Mouse (Mus musculus): ENCODE measurements around the gene Dhx15. TPM values are rescaled to one million over a fixed set of nuclear protein-coding genes. Genes with fewer than 3 reads are reported as not detected.

Gene Dhx15
- polyA plus RNA-seq, 1 experiment from 2014 or later = 189 TPM

DNA sequence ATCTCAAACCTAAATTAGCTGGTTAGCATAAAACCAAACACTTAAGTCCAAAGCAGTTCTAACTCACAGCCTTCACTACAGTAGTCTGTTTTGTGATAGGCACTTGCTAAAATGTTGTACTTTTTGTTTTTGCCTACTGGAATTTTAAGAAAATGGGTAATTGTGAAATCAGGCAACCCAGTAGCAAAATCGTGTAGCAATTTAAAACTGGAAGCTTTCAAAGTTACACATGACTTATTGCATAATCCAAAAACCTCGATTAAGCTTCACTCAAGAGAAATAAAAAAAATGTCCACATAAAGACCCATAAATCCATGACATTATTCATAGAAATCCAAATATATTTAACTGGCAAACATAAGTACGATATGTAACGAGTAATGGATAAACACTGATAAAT lies 43.2 kb downstream of the Dhx15 start:
- no peak overlapping the region for H3K4me2 ChIP-seq (replicated peaks; ENCODE audit: low read depth, low read length)
- H3K27ac ChIP-seq (ENCODE audit: low read length) = no peak overlapping the region
- no peaks in the 10 kb centered on the region for H3K27me3 ChIP-seq (ENCODE audit: insufficient read depth, low read length)
- ATAC-seq (ENCODE audit: low FRiP score, low TSS enrichment) = no peak
- 78% methylated on average over 4 of the region's 4 CpGs for WGBS
- H3K4me3 ChIP-seq (ENCODE audit: low read length) = no peak overlapping the region
- no peak overlapping the region for H3K9ac ChIP-seq (replicated peaks; ENCODE audit: low read length)
- peaks cover 25% of the 10 kb centered on the region for H3K36me3 ChIP-seq (ENCODE audit: insufficient read depth, low read length)
- H3K9me3 ChIP-seq (ENCODE audit: low read length) = no peaks in the 10 kb centered on the region
- no peaks in the 10 kb centered on the region for H3K4me1 ChIP-seq (ENCODE audit: insufficient read depth, low read length)

DNA sequence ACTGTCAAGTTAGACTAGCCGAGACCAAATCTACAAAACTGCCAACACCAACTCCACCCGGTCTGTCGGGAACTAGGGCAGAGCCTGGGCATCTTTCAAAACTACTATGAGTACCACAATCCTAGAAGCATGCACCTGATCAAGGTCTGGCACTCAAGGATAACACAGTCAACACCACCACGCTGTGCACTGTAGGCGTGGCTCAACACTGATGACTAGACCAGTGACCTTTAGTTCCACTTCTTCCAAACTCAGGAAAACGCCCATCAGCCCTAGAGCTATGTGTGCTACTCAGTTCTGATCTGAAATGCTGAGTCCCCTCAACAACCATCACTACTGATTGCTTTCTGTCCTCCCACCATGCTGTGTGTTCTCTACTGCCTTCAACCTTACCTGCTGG lies 44.6 kb downstream of the Dhx15 start:
- ATAC-seq (ENCODE audit: low FRiP score, low TSS enrichment) = no peak
- H3K36me3 ChIP-seq (ENCODE audit: insufficient read depth, low read length) = peaks cover 18% of the 10 kb centered on the region; the same call in 1 of the 2 replicates

DNA sequence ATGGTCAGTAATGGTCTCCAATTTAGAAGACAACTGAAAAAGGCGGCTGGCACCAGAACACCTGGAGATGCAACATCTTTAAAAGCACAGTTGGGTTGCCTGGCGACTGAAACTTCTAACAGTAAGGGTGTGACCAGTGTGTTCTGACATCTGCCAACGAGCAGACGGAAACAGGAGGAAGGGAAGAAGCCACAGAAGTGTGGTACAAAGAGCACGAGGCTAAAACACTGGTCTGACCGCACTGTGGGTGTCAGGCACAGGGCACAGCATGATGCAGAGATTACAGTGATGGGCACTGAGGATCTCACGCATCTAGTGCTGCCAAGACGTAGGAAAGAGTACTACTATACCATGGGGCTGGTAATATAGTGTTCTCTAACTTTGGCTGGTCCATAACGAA lies 48.4 kb downstream of the Dhx15 start:
- 93% methylated on average over 9 of the region's 9 CpGs for WGBS
- H3K36me3 ChIP-seq (ENCODE audit: insufficient read depth, low read length) = no peaks in the 10 kb centered on the region; the same call in none of the 2 replicates
- no peaks in the 10 kb centered on the region for H3K9me3 ChIP-seq (ENCODE audit: low read length)
- no peak overlapping the region for H3K9ac ChIP-seq (replicated peaks; ENCODE audit: low read length)
- H3K4me3 ChIP-seq (ENCODE audit: low read length) = no peak overlapping the region
- no peak overlapping the region for H3K27ac ChIP-seq (ENCODE audit: low read length)
- H3K4me1 ChIP-seq (ENCODE audit: insufficient read depth, low read length) = 0 out of 2 replicates have a peak, but pooled peaks cover 8% of the 10 kb centered on the region
- ATAC-seq (ENCODE audit: low FRiP score, low TSS enrichment) = no peak
- H3K4me2 ChIP-seq (replicated peaks; ENCODE audit: low read depth, low read length) = no peak overlapping the region
- no peaks in the 10 kb centered on the region for H3K27me3 ChIP-seq (ENCODE audit: insufficient read depth, low read length)

More for the DNA sequence above, 44.6 kb downstream of the Dhx15 start:
- no peak overlapping the region for H3K9ac ChIP-seq (replicated peaks; ENCODE audit: low read length)
- no peaks in the 10 kb centered on the region for H3K27me3 ChIP-seq (ENCODE audit: insufficient read depth, low read length)
- no peaks in the 10 kb centered on the region for H3K4me1 ChIP-seq (ENCODE audit: insufficient read depth, low read length)
- no peak overlapping the region for H3K27ac ChIP-seq (ENCODE audit: low read length)
- no peak overlapping the region for H3K4me3 ChIP-seq (ENCODE audit: low read length)
- H3K4me2 ChIP-seq (replicated peaks; ENCODE audit: low read depth, low read length) = no peak overlapping the region
- no peaks in the 10 kb centered on the region for H3K9me3 ChIP-seq (ENCODE audit: low read length)
- 89% methylated on average over 6 of the region's 6 CpGs for WGBS

DNA sequence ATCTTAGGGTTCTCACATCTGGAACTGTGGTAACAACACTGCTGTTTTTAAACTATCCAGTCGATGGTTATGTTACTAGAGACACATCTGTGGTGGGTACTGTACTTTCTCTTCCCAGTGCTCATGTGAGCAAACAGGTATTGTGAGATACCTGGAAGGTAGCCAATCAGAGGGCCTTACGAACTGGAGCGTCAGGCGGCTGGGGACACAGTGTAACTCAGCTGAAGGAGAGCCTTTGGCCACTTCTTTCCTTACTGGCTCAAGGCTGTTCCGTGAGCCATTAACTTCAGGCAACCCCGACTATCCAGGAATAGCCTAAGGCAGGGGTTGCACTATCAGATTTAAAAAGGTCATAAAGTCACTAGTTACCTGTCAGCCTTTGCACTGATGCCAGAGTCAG lies 51.5 kb downstream of the Dhx15 start:
- Histone ChIP-seq H3K9ac (replicated peaks; ENCODE audit: low read length) (no peak overlapping the region), H3K27me3 (ENCODE audit: insufficient read depth, low read length) (no peaks in the 10 kb centered on the region), H3K4me3 (ENCODE audit: low read length) (no peak overlapping the region), H3K36me3 (ENCODE audit: insufficient read depth, low read length) (no peaks in the 10 kb centered on the region; the same call in none of the 2 replicates), H3K4me1 (ENCODE audit: insufficient read depth, low read length) (0 out of 2 replicates have a peak, but pooled peaks cover 8% of the 10 kb centered on the region), H3K4me2 (replicated peaks; ENCODE audit: low read depth, low read length) (no peak overlapping the region), H3K9me3 (ENCODE audit: low read length) (no peaks in the 10 kb centered on the region), H3K27ac (ENCODE audit: low read length) (no peak overlapping the region)
- WGBS = 63% methylated on average over 6 of the region's 6 CpGs
- no peak; the same call in 1 of the 2 replicates for ATAC-seq (ENCODE audit: low FRiP score, low TSS enrichment)

DNA sequence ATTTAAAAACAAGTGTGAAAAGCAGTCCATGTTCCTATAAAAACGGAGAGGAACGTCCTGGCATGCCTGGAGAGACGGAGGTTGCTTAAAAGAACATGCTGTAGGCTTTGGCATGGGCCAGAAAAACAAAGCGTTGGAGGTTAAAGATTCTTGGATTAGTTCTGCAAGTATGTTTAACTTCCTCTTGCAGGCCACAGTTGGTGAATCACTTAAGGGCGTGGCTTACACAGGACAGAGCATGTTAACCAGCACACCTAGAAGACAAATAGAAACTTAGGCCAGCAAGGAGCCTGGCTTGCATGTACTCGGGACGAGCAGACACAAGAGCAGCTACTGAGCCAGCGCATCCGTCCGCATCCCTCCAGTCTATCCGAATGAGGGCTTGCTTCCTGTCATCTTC lies 52.2 kb downstream of the Dhx15 start:
- no peak for ATAC-seq (ENCODE audit: low FRiP score, low TSS enrichment)
- WGBS = 87% methylated on average over 11 of the region's 11 CpGs
- H3K4me2 ChIP-seq (replicated peaks; ENCODE audit: low read depth, low read length) = no peak overlapping the region
- H3K4me3 ChIP-seq (ENCODE audit: low read length) = no peak overlapping the region
- H3K9ac ChIP-seq (replicated peaks; ENCODE audit: low read length) = no peak overlapping the region
- no peaks in the 10 kb centered on the region for H3K27me3 ChIP-seq (ENCODE audit: insufficient read depth, low read length)
- no peaks in the 10 kb centered on the region for H3K9me3 ChIP-seq (ENCODE audit: low read length)
- H3K4me1 ChIP-seq (ENCODE audit: insufficient read depth, low read length) = 0 out of 2 replicates have a peak, but pooled peaks cover 8% of the 10 kb centered on the region
- H3K27ac ChIP-seq (ENCODE audit: low read length) = no peak overlapping the region
- no peaks in the 10 kb centered on the region; the same call in none of the 2 replicates for H3K36me3 ChIP-seq (ENCODE audit: insufficient read depth, low read length)

DNA sequence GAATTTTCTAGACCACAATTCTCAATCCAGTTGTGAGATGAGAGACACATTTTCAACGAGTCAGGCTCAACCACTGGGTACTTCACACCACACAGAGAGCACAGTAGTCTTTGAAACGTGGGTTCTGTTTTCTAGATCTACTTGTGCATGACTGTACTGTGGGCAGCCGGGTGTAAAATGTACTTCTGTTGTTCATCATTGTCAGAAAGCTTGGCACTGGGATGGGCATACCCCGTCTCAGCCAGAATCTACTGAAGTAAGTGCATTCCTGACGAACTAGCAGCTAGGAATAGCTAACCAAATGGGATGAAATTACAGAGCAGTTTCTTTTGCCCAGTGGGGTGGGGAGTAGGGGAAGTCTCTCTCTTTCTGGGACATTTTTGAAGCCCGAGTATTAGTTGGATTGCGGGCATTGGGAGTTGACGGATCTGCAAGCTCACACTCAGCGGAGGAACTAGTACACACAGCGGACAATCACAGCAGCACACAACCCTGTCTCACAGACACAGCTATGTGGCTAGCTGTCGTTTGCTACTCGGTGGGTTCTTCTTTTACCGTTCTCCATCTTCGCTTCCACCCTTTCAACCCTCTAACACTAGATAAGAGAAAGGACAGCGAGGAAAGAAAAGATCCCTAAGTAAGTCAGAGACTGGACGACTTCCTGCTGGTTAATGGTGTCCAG lies 54.7 kb downstream of the Dhx15 start:
- no peak for ATAC-seq (ENCODE audit: low FRiP score, low TSS enrichment)
- no peak overlapping the region for H3K4me3 ChIP-seq (ENCODE audit: low read length)
- H3K9ac ChIP-seq (replicated peaks; ENCODE audit: low read length) = no peak overlapping the region
- 73% methylated on average over 16 of the region's 16 CpGs for WGBS
- no peak overlapping the region for H3K4me2 ChIP-seq (replicated peaks; ENCODE audit: low read depth, low read length)
- no peaks in the 10 kb centered on the region for H3K27me3 ChIP-seq (ENCODE audit: insufficient read depth, low read length)
- H3K27ac ChIP-seq (ENCODE audit: low read length) = no peak overlapping the region
- no peaks in the 10 kb centered on the region for H3K9me3 ChIP-seq (ENCODE audit: low read length)
- H3K4me1 ChIP-seq (ENCODE audit: insufficient read depth, low read length) = 0 out of 2 replicates have a peak, but pooled peaks cover 8% of the 10 kb centered on the region
- H3K36me3 ChIP-seq (ENCODE audit: insufficient read depth, low read length) = no peaks in the 10 kb centered on the region; the same call in none of the 2 replicates

DNA sequence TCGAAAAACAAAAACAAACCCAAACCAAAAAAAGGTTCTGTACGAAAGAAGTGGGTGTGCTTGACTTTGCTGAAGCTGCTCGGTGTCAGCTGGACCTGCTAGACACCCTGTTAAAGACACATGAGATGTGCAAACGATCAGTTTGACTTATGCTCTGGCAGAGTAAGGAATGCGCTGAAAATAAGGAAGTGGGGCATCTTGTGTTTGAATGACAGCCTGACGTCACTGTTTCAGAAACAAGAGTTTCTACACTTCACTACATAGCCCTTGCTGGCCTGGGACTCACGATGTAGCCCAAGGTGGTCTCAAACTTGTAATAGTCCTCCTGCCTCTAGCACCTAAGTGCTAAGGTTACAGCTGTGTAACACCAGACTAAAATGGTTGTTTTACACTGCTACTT lies 57.5 kb downstream of the Dhx15 start:
- no peak overlapping the region for H3K4me3 ChIP-seq (ENCODE audit: low read length)
- no peak overlapping the region for H3K9ac ChIP-seq (replicated peaks; ENCODE audit: low read length)
- H3K4me1 ChIP-seq (ENCODE audit: insufficient read depth, low read length) = no peaks in the 10 kb centered on the region
- no peak overlapping the region for H3K27ac ChIP-seq (ENCODE audit: low read length)
- ATAC-seq (ENCODE audit: low FRiP score, low TSS enrichment) = no peak
- no peaks in the 10 kb centered on the region for H3K27me3 ChIP-seq (ENCODE audit: insufficient read depth, low read length)
- H3K4me2 ChIP-seq (replicated peaks; ENCODE audit: low read depth, low read length) = no peak overlapping the region
- 92% methylated on average over 7 of the region's 7 CpGs for WGBS
- no peaks in the 10 kb centered on the region for H3K9me3 ChIP-seq (ENCODE audit: low read length)
- H3K36me3 ChIP-seq (ENCODE audit: insufficient read depth, low read length) = no peaks in the 10 kb centered on the region; the same call in 1 of the 2 replicates

DNA sequence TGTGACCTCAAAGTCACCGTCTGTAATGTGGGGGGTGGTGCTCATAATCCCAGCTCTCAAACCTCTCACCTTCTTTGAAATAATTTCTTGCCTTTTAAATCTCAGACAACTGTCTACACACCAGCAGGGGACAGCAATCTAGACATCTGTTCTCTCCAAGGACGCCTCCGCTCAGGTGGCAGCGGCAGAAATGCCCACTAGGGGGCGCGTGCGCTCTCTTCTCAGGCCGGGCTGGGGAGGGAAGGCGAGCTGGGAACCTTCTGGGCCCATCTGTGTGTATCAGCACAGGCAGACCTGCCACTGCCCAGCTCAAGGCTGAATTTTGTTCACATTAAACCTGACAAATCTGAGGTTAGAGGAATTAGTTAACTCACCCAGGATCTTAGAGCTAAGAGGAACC lies 58.2 kb downstream of the Dhx15 start:
- 22% methylated on average over 9 of the region's 9 CpGs for WGBS
- no peak overlapping the region for H3K4me2 ChIP-seq (replicated peaks; ENCODE audit: low read depth, low read length)
- no peaks in the 10 kb centered on the region for H3K27me3 ChIP-seq (ENCODE audit: insufficient read depth, low read length)
- no peaks in the 10 kb centered on the region for H3K4me1 ChIP-seq (ENCODE audit: insufficient read depth, low read length)
- no peak overlapping the region for H3K27ac ChIP-seq (ENCODE audit: low read length)
- no peak for ATAC-seq (ENCODE audit: low FRiP score, low TSS enrichment)
- no peaks in the 10 kb centered on the region for H3K9me3 ChIP-seq (ENCODE audit: low read length)
- no peak overlapping the region for H3K4me3 ChIP-seq (ENCODE audit: low read length)
- H3K9ac ChIP-seq (replicated peaks; ENCODE audit: low read length) = no peak overlapping the region
- no peaks in the 10 kb centered on the region for H3K36me3 ChIP-seq (ENCODE audit: insufficient read depth, low read length)

DNA sequence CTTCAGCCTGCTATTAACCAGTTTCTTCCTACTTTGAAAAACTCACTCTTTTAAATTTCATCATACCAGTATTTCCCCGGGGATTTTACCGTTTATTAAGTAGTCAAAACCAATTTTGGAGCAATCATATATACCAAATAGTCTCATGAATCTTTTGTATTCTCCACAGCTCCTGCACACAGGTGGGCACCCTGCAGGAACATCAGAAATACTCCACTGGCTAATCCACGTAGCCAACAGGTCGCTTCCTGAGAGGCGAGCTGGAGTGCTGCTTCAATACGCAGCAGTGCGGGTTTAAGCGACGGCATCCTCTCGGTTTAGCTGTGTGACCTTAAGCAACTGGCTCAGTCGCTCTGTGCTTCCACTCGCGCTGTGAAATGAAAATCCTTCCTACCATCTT lies 58.9 kb downstream of the Dhx15 start:
- no peak for ATAC-seq (ENCODE audit: low FRiP score, low TSS enrichment)
- no peak overlapping the region for H3K9ac ChIP-seq (replicated peaks; ENCODE audit: low read length)
- no peak overlapping the region for H3K27ac ChIP-seq (ENCODE audit: low read length)
- H3K4me1 ChIP-seq (ENCODE audit: insufficient read depth, low read length) = no peaks in the 10 kb centered on the region
- H3K36me3 ChIP-seq (ENCODE audit: insufficient read depth, low read length) = no peaks in the 10 kb centered on the region
- no peak overlapping the region for H3K4me3 ChIP-seq (ENCODE audit: low read length)
- H3K9me3 ChIP-seq (ENCODE audit: low read length) = no peaks in the 10 kb centered on the region
- H3K27me3 ChIP-seq (ENCODE audit: insufficient read depth, low read length) = no peaks in the 10 kb centered on the region
- H3K4me2 ChIP-seq (replicated peaks; ENCODE audit: low read depth, low read length) = no peak overlapping the region
- 89% methylated on average over 13 of the region's 13 CpGs for WGBS

DNA sequence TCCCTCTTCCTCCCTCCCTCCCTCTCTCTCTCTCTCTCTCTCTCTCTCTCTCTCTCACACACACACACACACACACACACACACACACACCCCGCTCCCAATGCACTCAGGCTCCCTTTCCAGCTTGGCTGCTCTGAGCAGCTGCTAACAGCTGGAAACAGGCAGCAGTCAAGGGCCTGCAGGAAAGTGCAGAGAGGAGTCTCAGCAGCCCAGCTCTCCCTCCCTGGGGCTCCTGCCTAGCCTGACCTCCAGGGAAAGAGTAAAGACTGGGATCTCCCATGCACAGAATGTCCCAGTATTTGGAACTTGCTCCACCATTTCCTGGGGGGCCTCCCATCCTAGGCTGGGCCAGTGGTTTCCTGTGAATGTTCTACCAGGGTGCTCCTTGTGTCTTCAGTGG lies 59.8 kb downstream of the Dhx15 start:
- WGBS = 63% methylated on average over 1 of the region's 1 CpGs
- H3K27ac ChIP-seq (ENCODE audit: low read length) = no peak overlapping the region
- ATAC-seq (ENCODE audit: low FRiP score, low TSS enrichment) = peak; percentile 55; the same call in 1 of the 2 replicates
- H3K4me2 ChIP-seq (replicated peaks; ENCODE audit: low read depth, low read length) = no peak overlapping the region
- no peaks in the 10 kb centered on the region for H3K27me3 ChIP-seq (ENCODE audit: insufficient read depth, low read length)
- H3K9ac ChIP-seq (replicated peaks; ENCODE audit: low read length) = no peak overlapping the region
- no peak overlapping the region for H3K4me3 ChIP-seq (ENCODE audit: low read length)
- no peaks in the 10 kb centered on the region for H3K36me3 ChIP-seq (ENCODE audit: insufficient read depth, low read length)
- H3K4me1 ChIP-seq (ENCODE audit: insufficient read depth, low read length) = no peaks in the 10 kb centered on the region
- H3K9me3 ChIP-seq (ENCODE audit: low read length) = no peaks in the 10 kb centered on the region
